Mouse (Mus musculus): Measurements from ENCODE around the gene Stap1. TPM values are rescaled to one million over a fixed set of nuclear protein-coding genes. Genes with fewer than 3 reads are reported as not detected.
A peak's percentile ranks its signal among the peaks of the same experiment; 100 is the strongest.

Stap1 gene
- total RNA-seq (2014; rRNA removed) (not detected in 2 replicates), polyA plus RNA-seq (2015; fragmentation: Nextera tagmentation; extraction: Ambion mirVana) (0.64 and 0.93 TPM in 2 replicates)

- no peaks in the 10 kb centered on the region for H3K36me3 ChIP-seq (ENCODE audit: insufficient read depth, low read length)
- 79% methylated on average over 7 of the region's 7 CpGs for WGBS
- H3K4me3 ChIP-seq (ENCODE audit: low read depth, low read length): no peak within 1 kb of the TSS
- H3K4me2 ChIP-seq (ENCODE audit: low read depth, low read length, poor library complexity, severe bottlenecking): no peak within 1 kb of the TSS
- DNase-seq (ENCODE audit: low spot score): no peak
- TF ChIP-seq CTCF (IDR thresholded peaks at IDR 0.05): no peak
- no peak for ATAC-seq (ENCODE audit: low FRiP score)
- H3K9ac ChIP-seq (replicated peaks; ENCODE audit: low read length, poor library complexity, severe bottlenecking): no peak within 1 kb of the TSS
- H3K4me1 ChIP-seq (ENCODE audit: insufficient read depth, low read length): no peaks in the 10 kb centered on the region
- H3K27me3 ChIP-seq (ENCODE audit: insufficient read depth, low read length): no peaks in the 10 kb centered on the region
- H3K9me3 ChIP-seq (ENCODE audit: low read length): no peaks in the 10 kb centered on the region
- H3K27ac ChIP-seq (ENCODE audit: low read depth, low read length): no peak within 1 kb of the TSS
Observed at GRCm38 (mm10) chr5:86071538-86071937, at the start of gene Stap1. Gene Stap1, plus strand, starts transcription at chr5:86071746.

- WGBS: 86% methylated on average over 2 of the region's 2 CpGs
- ATAC-seq (ENCODE audit: low FRiP score) (no peak), DNase-seq (ENCODE audit: low spot score) (no peak)
- TF ChIP-seq CTCF (IDR thresholded peaks at IDR 0.05): no peak
- Histone ChIP-seq H3K27me3 (ENCODE audit: insufficient read depth, low read length) (no peaks in the 10 kb centered on the region), H3K4me2 (ENCODE audit: low read depth, low read length, poor library complexity, severe bottlenecking) (no peak overlapping the region), H3K9me3 (ENCODE audit: low read length) (no peaks in the 10 kb centered on the region), H3K4me1 (ENCODE audit: insufficient read depth, low read length) (no peaks in the 10 kb centered on the region), H3K27ac (ENCODE audit: low read depth, low read length) (no peak overlapping the region), H3K36me3 (ENCODE audit: insufficient read depth, low read length) (peaks cover 9% of the 10 kb centered on the region; the same call in 1 of the 2 replicates), H3K4me3 (ENCODE audit: low read depth, low read length) (no peak overlapping the region), H3K9ac (replicated peaks; ENCODE audit: low read length, poor library complexity, severe bottlenecking) (no peak overlapping the region)
Observed at GRCm38 (mm10) chr5:86029820-86030219, 41.7 kb upstream of the Stap1 start.

GRCm38 (mm10) chr5:86063501-86063900 is 8.0 kb upstream of the Stap1 start:
- no peak for ATAC-seq (ENCODE audit: low FRiP score)
- WGBS: 89% methylated on average over 1 of the region's 1 CpGs
- no peak overlapping the region for H3K9ac ChIP-seq (replicated peaks; ENCODE audit: low read length, poor library complexity, severe bottlenecking)
- no peak overlapping the region for H3K27ac ChIP-seq (ENCODE audit: low read depth, low read length)
- peak overlapping the region; percentile 15; the same call in 1 of the 2 replicates for H3K4me2 ChIP-seq (ENCODE audit: low read depth, low read length, poor library complexity, severe bottlenecking)
- TF ChIP-seq CTCF (IDR thresholded peaks at IDR 0.05): no peak
- H3K4me3 ChIP-seq (ENCODE audit: low read depth, low read length): no peak overlapping the region
- H3K36me3 ChIP-seq (ENCODE audit: insufficient read depth, low read length): 0 out of 2 replicates have a peak, but pooled peaks cover 3% of the 10 kb centered on the region
- DNase-seq (ENCODE audit: low spot score): no peak
- 0 out of 2 replicates have a peak, but pooled peaks cover 6% of the 10 kb centered on the region for H3K4me1 ChIP-seq (ENCODE audit: insufficient read depth, low read length)
- no peaks in the 10 kb centered on the region for H3K27me3 ChIP-seq (ENCODE audit: insufficient read depth, low read length)
- H3K9me3 ChIP-seq (ENCODE audit: low read length): no peaks in the 10 kb centered on the region

- peak within 1 kb of the TSS; percentile 87 for H3K9ac ChIP-seq (replicated peaks; ENCODE audit: low read length, poor library complexity, severe bottlenecking)
- peak; percentile 98 for DNase-seq (ENCODE audit: low spot score)
- no peaks in the 10 kb centered on the region for H3K36me3 ChIP-seq (ENCODE audit: insufficient read depth, low read length)
- WGBS: under 1% methylated on average over 60 of the region's 60 CpGs
- H3K27ac ChIP-seq (ENCODE audit: low read depth, low read length): peak within 1 kb of the TSS; percentile 85
- peak within 1 kb of the TSS; percentile 86 for H3K4me3 ChIP-seq (ENCODE audit: low read depth, low read length)
- no peak for TF ChIP-seq CTCF (IDR thresholded peaks at IDR 0.05)
- peak within 1 kb of the TSS; percentile 58 for H3K4me2 ChIP-seq (ENCODE audit: low read depth, low read length, poor library complexity, severe bottlenecking)
- H3K27me3 ChIP-seq (ENCODE audit: insufficient read depth, low read length): no peaks in the 10 kb centered on the region
- H3K9me3 ChIP-seq (ENCODE audit: low read length): no peaks in the 10 kb centered on the region
- 0 out of 2 replicates have a peak, but pooled peaks cover 6% of the 10 kb centered on the region for H3K4me1 ChIP-seq (ENCODE audit: insufficient read depth, low read length)
- peak; percentile 92 for ATAC-seq (ENCODE audit: low FRiP score)
Observed at GRCm38 (mm10) chr5:86065101-86065875, 6.3 kb upstream of the Stap1 start, which contains the start of gene Cenpc1. Gene Cenpc1, minus strand, starts transcription at chr5:86065583.

- H3K4me2 ChIP-seq (ENCODE audit: low read depth, low read length, poor library complexity, severe bottlenecking): peak overlapping the region; percentile 58
- H3K9me3 ChIP-seq (ENCODE audit: low read length): no peaks in the 10 kb centered on the region
- peak overlapping the region; percentile 33; the same call in 1 of the 2 replicates for H3K9ac ChIP-seq (replicated peaks; ENCODE audit: low read length, poor library complexity, severe bottlenecking)
- H3K27me3 ChIP-seq (ENCODE audit: insufficient read depth, low read length): no peaks in the 10 kb centered on the region
- TF ChIP-seq CTCF (IDR thresholded peaks at IDR 0.05): no peak
- no peaks in the 10 kb centered on the region for H3K36me3 ChIP-seq (ENCODE audit: insufficient read depth, low read length)
- 1% methylated on average over 17 of the region's 17 CpGs for WGBS
- H3K27ac ChIP-seq (ENCODE audit: low read depth, low read length): peak overlapping the region; percentile 85
- no peak for DNase-seq (ENCODE audit: low spot score)
- peak overlapping the region; percentile 86 for H3K4me3 ChIP-seq (ENCODE audit: low read depth, low read length)
- 0 out of 2 replicates have a peak, but pooled peaks cover 6% of the 10 kb centered on the region for H3K4me1 ChIP-seq (ENCODE audit: insufficient read depth, low read length)
- ATAC-seq (ENCODE audit: low FRiP score): peak; percentile 70
Observed at GRCm38 (mm10) chr5:86065876-86066550, 5.5 kb upstream of the Stap1 start.

Data from midbrain, postnatal 0 days (tissue).